Mouse (Mus musculus): ENCODE data around the gene Trpc1.

DNA sequence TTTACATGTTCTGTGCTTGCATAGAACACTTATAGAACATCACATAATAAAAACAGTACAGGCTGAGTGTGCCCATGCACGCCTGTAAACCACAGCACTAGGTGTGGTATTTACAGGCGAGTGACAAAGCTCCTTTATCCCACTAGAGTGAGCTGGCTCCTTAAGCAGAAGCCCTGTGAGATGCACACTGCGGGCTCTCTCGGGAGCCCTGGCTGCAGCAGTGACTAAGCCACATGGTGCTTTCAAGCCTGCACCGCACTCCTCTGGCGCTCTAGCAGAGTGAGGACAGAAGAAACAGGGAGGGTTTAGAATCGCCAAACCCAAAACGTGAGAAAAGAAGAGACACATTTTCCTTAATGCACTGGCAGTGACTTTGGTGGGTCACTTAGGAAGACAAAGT lies 37.6 kb downstream of the Trpc1 start:
- no peak for TF ChIP-seq POLR2A (IDR thresholded peaks at IDR 0.05; ENCODE audit: control insufficient read depth, extremely low read depth, insufficient read depth, low read length, poor library complexity)
- no peak for TF ChIP-seq CTCF (IDR thresholded peaks at IDR 0.05; ENCODE audit: borderline replicate concordance, control insufficient read depth, extremely low read depth, insufficient read depth, low read length, poor library complexity)
